Mouse (Mus musculus): ENCODE measurements at regions not wholly inside any gene's neighbourhood (a gene's known extent, or its start where the extent isn't known, plus 50 kb on each side); places are given as distances from the start of the nearest gene placed in this dataset.

- ATAC-seq, result no peak
- no peak for TF ChIP-seq CTCF (IDR thresholded peaks at IDR 0.05; ENCODE audit: low read depth)
- Histone ChIP-seq H3K4me1 (replicated peaks; ENCODE audit: control insufficient read depth, insufficient read depth, low read length) (no peaks in the 10 kb centered on the region), H3K27ac (ENCODE audit: low read depth, low read length) (no peak overlapping the region), H3K4me3 (ENCODE audit: low read depth, low read length) (no peak overlapping the region), H3K27me3 (replicated peaks; ENCODE audit: control insufficient read depth, insufficient read depth, low read length) (no peaks in the 10 kb centered on the region), H3K9ac (ENCODE audit: low read depth, low read length) (no peak overlapping the region), H3K36me3 (ENCODE audit: control insufficient read depth, insufficient read depth) (no peaks in the 10 kb centered on the region), H3K4me2 (replicated peaks; ENCODE audit: low read depth) (no peak overlapping the region), H3K9me3 (ENCODE audit: control insufficient read depth) (no peaks in the 10 kb centered on the region)
- 86% methylated on average over 5 of the region's 5 CpGs for WGBS
Measured at GRCm38 (mm10) chr8:12489194-12489593, 83.6 kb upstream of the Spaca7 start.

GRCm38 (mm10) chr8:12491472-12491871, 81.4 kb upstream of the Spaca7 start:
- Histone ChIP-seq H3K27me3 (replicated peaks; ENCODE audit: control insufficient read depth, insufficient read depth, low read length) (0 out of 2 replicates have a peak, but pooled peaks cover 12% of the 10 kb centered on the region), H3K27ac (ENCODE audit: low read depth, low read length) (no peak overlapping the region), H3K4me3 (ENCODE audit: low read depth, low read length) (no peak overlapping the region), H3K9me3 (ENCODE audit: control insufficient read depth) (no peaks in the 10 kb centered on the region), H3K9ac (ENCODE audit: low read depth, low read length) (no peak overlapping the region), H3K4me2 (replicated peaks; ENCODE audit: low read depth) (no peak overlapping the region), H3K36me3 (ENCODE audit: control insufficient read depth, insufficient read depth) (no peaks in the 10 kb centered on the region), H3K4me1 (replicated peaks; ENCODE audit: control insufficient read depth, insufficient read depth, low read length) (no peaks in the 10 kb centered on the region)
- TF ChIP-seq CTCF (IDR thresholded peaks at IDR 0.05; ENCODE audit: low read depth), result no peak
- no peak for ATAC-seq
- WGBS, result 61% methylated on average over 6 of the region's 6 CpGs

GRCm38 (mm10) chr8:12492461-12492860, 80.4 kb upstream of the Spaca7 start:
- no peak for ATAC-seq
- no peak overlapping the region for H3K4me3 ChIP-seq (ENCODE audit: low read depth, low read length)
- no peaks in the 10 kb centered on the region for H3K36me3 ChIP-seq (ENCODE audit: control insufficient read depth, insufficient read depth)
- peaks cover 12% of the 10 kb centered on the region; the same call in 1 of the 2 replicates for H3K27me3 ChIP-seq (replicated peaks; ENCODE audit: control insufficient read depth, insufficient read depth, low read length)
- WGBS, result 66% methylated on average over 2 of the region's 2 CpGs
- TF ChIP-seq CTCF (IDR thresholded peaks at IDR 0.05; ENCODE audit: low read depth), result no peak
- H3K9ac ChIP-seq (ENCODE audit: low read depth, low read length), result no peak overlapping the region
- no peaks in the 10 kb centered on the region for H3K9me3 ChIP-seq (ENCODE audit: control insufficient read depth)
- H3K27ac ChIP-seq (ENCODE audit: low read depth, low read length), result no peak overlapping the region
- H3K4me2 ChIP-seq (replicated peaks; ENCODE audit: low read depth), result no peak overlapping the region
- no peaks in the 10 kb centered on the region for H3K4me1 ChIP-seq (replicated peaks; ENCODE audit: control insufficient read depth, insufficient read depth, low read length)

- peaks cover 18% of the 10 kb centered on the region; the same call in 1 of the 2 replicates for H3K27me3 ChIP-seq (replicated peaks; ENCODE audit: control insufficient read depth, insufficient read depth, low read length)
- no peak overlapping the region for H3K27ac ChIP-seq (ENCODE audit: low read depth, low read length)
- 75% methylated on average over 9 of the region's 9 CpGs for whole genome bisulfite sequencing
- no peaks in the 10 kb centered on the region for H3K9me3 ChIP-seq (ENCODE audit: control insufficient read depth)
- ATAC-seq, result no peak
- no peaks in the 10 kb centered on the region for H3K4me1 ChIP-seq (replicated peaks; ENCODE audit: control insufficient read depth, insufficient read depth, low read length)
- no peak for TF ChIP-seq CTCF (IDR thresholded peaks at IDR 0.05; ENCODE audit: low read depth)
- no peak overlapping the region for H3K4me3 ChIP-seq (ENCODE audit: low read depth, low read length)
- H3K36me3 ChIP-seq (ENCODE audit: control insufficient read depth, insufficient read depth), result no peaks in the 10 kb centered on the region
- no peak overlapping the region for H3K9ac ChIP-seq (ENCODE audit: low read depth, low read length)
- H3K4me2 ChIP-seq (replicated peaks; ENCODE audit: low read depth), result no peak overlapping the region
Measured at GRCm38 (mm10) chr8:12494559-12494958, 78.3 kb upstream of the Spaca7 start.

- no peak for ATAC-seq
- Histone ChIP-seq H3K4me3 (ENCODE audit: low read depth, low read length) (no peak overlapping the region), H3K9ac (ENCODE audit: low read depth, low read length) (no peak overlapping the region), H3K27me3 (replicated peaks; ENCODE audit: control insufficient read depth, insufficient read depth, low read length) (peaks cover 38% of the 10 kb centered on the region), H3K27ac (ENCODE audit: low read depth, low read length) (no peak overlapping the region), H3K4me2 (replicated peaks; ENCODE audit: low read depth) (no peak overlapping the region), H3K36me3 (ENCODE audit: control insufficient read depth, insufficient read depth) (no peaks in the 10 kb centered on the region), H3K9me3 (ENCODE audit: control insufficient read depth) (no peaks in the 10 kb centered on the region), H3K4me1 (replicated peaks; ENCODE audit: control insufficient read depth, insufficient read depth, low read length) (no peaks in the 10 kb centered on the region)
- TF ChIP-seq CTCF (IDR thresholded peaks at IDR 0.05; ENCODE audit: low read depth), result no peak
- WGBS, result 20% methylated on average over 6 of the region's 6 CpGs
Measured at GRCm38 (mm10) chr8:12497420-12497819, 75.4 kb upstream of the Spaca7 start.

GRCm38 (mm10) chr8:12499658-12500057, 73.2 kb upstream of the Spaca7 start:
- Histone ChIP-seq H3K36me3 (ENCODE audit: control insufficient read depth, insufficient read depth) (no peaks in the 10 kb centered on the region), H3K9me3 (ENCODE audit: control insufficient read depth) (no peaks in the 10 kb centered on the region), H3K27me3 (replicated peaks; ENCODE audit: control insufficient read depth, insufficient read depth, low read length) (peaks cover 58% of the 10 kb centered on the region), H3K9ac (ENCODE audit: low read depth, low read length) (no peak overlapping the region), H3K27ac (ENCODE audit: low read depth, low read length) (no peak overlapping the region), H3K4me2 (replicated peaks; ENCODE audit: low read depth) (no peak overlapping the region), H3K4me3 (ENCODE audit: low read depth, low read length) (no peak overlapping the region), H3K4me1 (replicated peaks; ENCODE audit: control insufficient read depth, insufficient read depth, low read length) (no peaks in the 10 kb centered on the region)
- ATAC-seq, result no peak
- no peak for TF ChIP-seq CTCF (IDR thresholded peaks at IDR 0.05; ENCODE audit: low read depth)
- 14% methylated on average over 5 of the region's 5 CpGs for WGBS

- Histone ChIP-seq H3K27me3 (replicated peaks; ENCODE audit: control insufficient read depth, insufficient read depth, low read length) (peaks cover 59% of the 10 kb centered on the region), H3K9ac (ENCODE audit: low read depth, low read length) (no peak overlapping the region), H3K4me1 (replicated peaks; ENCODE audit: control insufficient read depth, insufficient read depth, low read length) (no peaks in the 10 kb centered on the region), H3K36me3 (ENCODE audit: control insufficient read depth, insufficient read depth) (no peaks in the 10 kb centered on the region), H3K4me2 (replicated peaks; ENCODE audit: low read depth) (no peak overlapping the region), H3K9me3 (ENCODE audit: control insufficient read depth) (no peaks in the 10 kb centered on the region), H3K27ac (ENCODE audit: low read depth, low read length) (no peak overlapping the region), H3K4me3 (ENCODE audit: low read depth, low read length) (no peak overlapping the region)
- 58% methylated on average over 3 of the region's 3 CpGs for WGBS
- no peak for ATAC-seq
- no peak for TF ChIP-seq CTCF (IDR thresholded peaks at IDR 0.05; ENCODE audit: low read depth)
Measured at GRCm38 (mm10) chr8:12500291-12500690, 72.5 kb upstream of the Spaca7 start.

All from intestine, postnatal 0 days (tissue).